Mouse (Mus musculus): ENCODE results near the gene Olfr23. TPM values are rescaled to one million over a fixed set of nuclear protein-coding genes. Genes with fewer than 3 reads are reported as not detected.

Olfr23 gene
- total RNA-seq (2023): not detected in 4 replicates

DNA sequence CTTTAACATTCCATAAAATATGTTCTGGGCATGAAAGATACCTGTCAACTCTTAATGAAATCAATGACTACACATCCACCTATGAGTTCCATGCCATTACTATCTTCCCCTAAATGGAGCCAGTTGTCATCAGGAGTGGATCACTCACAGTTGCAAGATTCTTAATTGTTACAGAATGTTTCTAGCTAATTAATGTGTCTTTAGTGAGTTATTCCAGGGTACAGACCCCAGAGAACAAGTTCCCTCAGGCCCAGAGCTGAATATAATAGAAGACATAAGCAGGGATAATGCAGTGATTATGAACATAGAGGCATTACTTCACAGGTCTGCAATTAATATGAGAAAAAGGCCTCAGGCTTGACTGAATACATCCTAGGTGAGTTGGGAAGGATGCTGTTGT lies at the start of gene Olfr23:
Olfr23 (plus strand) TSS at position 301 of the 400 bp plus-strand sequence.

GRCm38 (mm10) chr11:73890671-73891070 lies 45.8 kb upstream of the Olfr23 start, which contains the start of gene Olfr394:
Gene Olfr394, minus strand, starts transcription at chr11:73890771.

DNA sequence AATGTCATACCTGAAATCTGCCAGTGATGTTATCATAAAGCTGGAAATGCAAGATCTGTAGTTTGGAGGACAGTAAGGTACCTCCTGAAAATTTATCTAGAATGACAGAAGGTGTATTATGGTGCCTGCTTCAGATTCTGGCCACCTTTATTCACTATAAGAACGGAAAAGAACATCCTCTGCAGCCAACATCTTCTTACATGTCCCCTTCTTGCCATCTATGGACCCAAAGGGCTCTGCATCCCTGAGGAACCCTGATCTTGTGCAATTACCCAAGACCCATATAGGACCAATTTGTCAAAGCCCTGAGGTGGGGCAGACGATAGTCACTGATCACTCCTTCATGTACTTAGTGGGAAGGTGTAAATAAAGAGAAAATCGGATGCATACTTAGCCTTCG lies 27.3 kb upstream of the Olfr23 start, which contains the start of gene Olfr395:
Olfr395 (minus strand) TSS at position 101 of the 400 bp plus-strand sequence.

DNA sequence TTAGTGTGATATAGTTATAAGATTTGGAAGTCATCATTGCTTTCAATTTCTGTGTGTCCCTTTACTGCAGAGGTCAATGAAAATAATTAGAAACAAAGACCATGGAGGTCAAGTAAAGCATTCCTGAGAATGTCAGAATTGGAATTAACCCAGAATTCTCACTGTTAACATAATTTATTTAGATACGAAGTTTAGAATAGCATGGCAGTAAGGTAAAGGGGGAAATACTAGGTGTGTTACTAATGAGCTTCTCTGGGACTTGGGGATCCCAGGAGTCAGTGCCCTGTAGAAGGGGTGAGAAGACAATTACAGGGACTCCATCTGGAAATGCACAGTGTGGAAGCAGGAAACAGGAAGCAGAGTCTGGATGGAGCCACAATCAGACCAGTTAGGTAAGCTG lies 24.0 kb downstream of the Olfr23 start, which contains the start of gene Olfr397:
Olfr397 (plus strand) TSS at position 301 of the 400 bp plus-strand sequence.

DNA sequence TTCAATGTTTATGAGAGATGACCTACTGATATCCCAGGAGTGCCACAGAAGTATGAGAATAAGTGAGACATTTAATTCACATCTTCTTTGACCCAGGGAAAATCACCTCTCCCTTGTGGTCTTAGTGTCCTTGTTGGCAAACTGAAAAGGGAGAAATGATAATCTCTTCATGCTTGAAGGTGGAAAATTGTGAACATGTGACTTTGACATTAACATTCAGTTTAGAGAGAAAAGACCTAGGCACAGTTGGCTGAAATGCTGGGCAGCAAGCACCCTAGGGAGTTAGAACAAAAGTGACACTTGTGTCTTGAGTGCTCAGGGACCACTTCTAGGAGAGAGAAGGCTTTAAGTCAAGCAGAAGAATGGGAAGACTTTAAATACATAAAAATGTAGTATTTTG lies 53.8 kb downstream of the Olfr23 start, which contains the start of gene Olfr398:
Olfr398 (minus strand) TSS at position 101 of the 400 bp plus-strand sequence.

Other genes starting within 250 kb of the Olfr23 start
- not detected in 4 replicates for gene Zfp735, start 247.9 kb upstream of the Olfr23 start, total RNA-seq (2023)
- gene Olfr389, start 156.0 kb upstream of the Olfr23 start, total RNA-seq (2023): not detected in 4 replicates
- gene Olfr390, start 153.7 kb upstream of the Olfr23 start, total RNA-seq (2023): not detected in 4 replicates
- gene Olfr391-ps, start 133.6 kb upstream of the Olfr23 start, total RNA-seq (2023): not detected in 4 replicates
- not detected in 4 replicates for gene Olfr392, start 119.6 kb upstream of the Olfr23 start, total RNA-seq (2023)
- not detected in 4 replicates for gene Olfr393, start 85.2 kb upstream of the Olfr23 start, total RNA-seq (2023)
- not detected in 4 replicates for gene Olfr394, start 45.9 kb upstream of the Olfr23 start, total RNA-seq (2023)
- gene Olfr395, start 27.4 kb upstream of the Olfr23 start, total RNA-seq (2023): not detected in 4 replicates
- not detected in 4 replicates for gene Olfr397, start 24.1 kb downstream of the Olfr23 start, total RNA-seq (2023)
- not detected in 4 replicates for gene Olfr398, start 53.7 kb downstream of the Olfr23 start, total RNA-seq (2023)
- gene Olfr139, start 119.9 kb downstream of the Olfr23 start, total RNA-seq (2023): not detected in 4 replicates
- not detected in 4 replicates for gene Olfr399, start 119.9 kb downstream of the Olfr23 start, total RNA-seq (2023)
- not detected in 4 replicates for gene Zfp616, start 133.3 kb downstream of the Olfr23 start, total RNA-seq (2023)
- gene Olfr401, start 177.0 kb downstream of the Olfr23 start, total RNA-seq (2023): not detected in 4 replicates
- gene Olfr402, start 216.9 kb downstream of the Olfr23 start, total RNA-seq (2023): not detected in 4 replicates
- gene Olfr403, start 249.6 kb downstream of the Olfr23 start, total RNA-seq (2023): not detected in 4 replicates